ENCODE assay signal across 9 mouse cellular contexts in genomic region chr8:9656901-9657300, GRCm38 (mm10).
"Had no signal": no experiment of that assay in that cellular context is flagged by ENCODE, and none has a peak within 500 bp of the region (broad histone marks: within the 10 kb centered on the region; RNA-seq: fewer than 3 reads in every experiment).

No protein-coding gene starts in this region.

- DNase-seq: kidney, adult 18-20 months; kidney, adult 9 months; kidney, postnatal 14 days; kidney, postnatal 4 days; liver, postnatal 0 days; lung, embryonic 14.5 days; spleen, adult 18-20 months; thymus, adult 18-20 months; thymus, postnatal 4 days had no signal
